Mouse (Mus musculus): ENCODE measurements around the gene 3110009E18Rik. TPM values are rescaled to one million over a fixed set of nuclear protein-coding genes. Genes with fewer than 3 reads are reported as not detected.
A peak's percentile ranks its signal among the peaks of the same experiment; 100 is the strongest.

Gene 3110009E18Rik
- polyA plus RNA-seq (2016; fragmentation: Nextera tagmentation; extraction: Ambion mirVana), result 21.6 and 22.7 TPM in 2 replicates

GRCm38 (mm10) chr1:120120969-120121811 is at the start of gene 3110009E18Rik, which contains the start of gene Dbi:
3110009E18Rik (plus strand) TSS chr1:120121187.
Dbi (minus strand) TSS chr1:120121078.
- H3K36me3 ChIP-seq (replicated peaks), result peaks cover 35% of the 10 kb centered on the region
- peak within 1 kb of the TSS; percentile 74 for H3K4me3 ChIP-seq
- no peaks in the 10 kb centered on the region for H3K27me3 ChIP-seq (ENCODE audit: poor library complexity, severe bottlenecking)
- no peaks in the 10 kb centered on the region for H3K9me3 ChIP-seq
- 3% methylated on average over 52 of the region's 52 CpGs for WGBS
- DNase-seq (ENCODE audit: extremely low spot score, low spot score), result peak; percentile 97
- H3K27ac ChIP-seq, result peak within 1 kb of the TSS; percentile 94
- H3K4me1 ChIP-seq, result peaks cover 45% of the 10 kb centered on the region

- Histone ChIP-seq H3K4me1 (peaks cover 39% of the 10 kb centered on the region), H3K4me3 (peak overlapping the region; percentile 51), H3K27me3 (ENCODE audit: poor library complexity, severe bottlenecking) (peaks cover 53% of the 10 kb centered on the region), H3K27ac (0 out of 2 replicates have a peak overlapping the region, but pooled peaks have one; percentile 59), H3K9me3 (no peaks in the 10 kb centered on the region), H3K36me3 (replicated peaks) (no peaks in the 10 kb centered on the region)
- DNase-seq (ENCODE audit: extremely low spot score, low spot score), result no peak
- WGBS, result 14% methylated on average over 16 of the region's 16 CpGs
Measured at GRCm38 (mm10) chr1:120072900-120073299, 48.1 kb upstream of the 3110009E18Rik start.

GRCm38 (mm10) chr1:120073519-120074306 is 47.3 kb upstream of the 3110009E18Rik start, which contains the start of gene Tmem37:
Tmem37 (minus strand) TSS chr1:120074074.
- Histone ChIP-seq H3K27ac (peak within 1 kb of the TSS; percentile 59), H3K36me3 (replicated peaks) (no peaks in the 10 kb centered on the region), H3K4me3 (peak within 1 kb of the TSS; percentile 51), H3K9me3 (no peaks in the 10 kb centered on the region), H3K27me3 (ENCODE audit: poor library complexity, severe bottlenecking) (peaks cover 53% of the 10 kb centered on the region), H3K4me1 (peaks cover 46% of the 10 kb centered on the region)
- 1% methylated on average over 40 of the region's 40 CpGs for WGBS
- peak; percentile 82 for DNase-seq (ENCODE audit: extremely low spot score, low spot score)

- no peaks in the 10 kb centered on the region for H3K9me3 ChIP-seq
- 15% methylated on average over 4 of the region's 4 CpGs for WGBS
- peak overlapping the region; percentile 51 for H3K4me3 ChIP-seq
- H3K27me3 ChIP-seq (ENCODE audit: poor library complexity, severe bottlenecking), result peaks cover 53% of the 10 kb centered on the region
- DNase-seq (ENCODE audit: extremely low spot score, low spot score), result no peak
- peaks cover 43% of the 10 kb centered on the region for H3K4me1 ChIP-seq
- H3K27ac ChIP-seq, result peak overlapping the region; percentile 59
- no peaks in the 10 kb centered on the region for H3K36me3 ChIP-seq (replicated peaks)
Measured at GRCm38 (mm10) chr1:120074307-120074702, 46.7 kb upstream of the 3110009E18Rik start.

GRCm38 (mm10) chr1:120074931-120075330 is 46.1 kb upstream of the 3110009E18Rik start:
- Histone ChIP-seq H3K9me3 (no peaks in the 10 kb centered on the region), H3K27ac (no peak overlapping the region), H3K4me3 (no peak overlapping the region), H3K27me3 (ENCODE audit: poor library complexity, severe bottlenecking) (peaks cover 53% of the 10 kb centered on the region), H3K36me3 (replicated peaks) (no peaks in the 10 kb centered on the region), H3K4me1 (peaks cover 43% of the 10 kb centered on the region)
- WGBS, result 75% methylated on average over 4 of the region's 4 CpGs
- DNase-seq (ENCODE audit: extremely low spot score, low spot score), result no peak

- WGBS, result 83% methylated on average over 5 of the region's 5 CpGs
- Histone ChIP-seq H3K9me3 (no peaks in the 10 kb centered on the region), H3K4me3 (no peak overlapping the region), H3K27ac (no peak overlapping the region), H3K27me3 (ENCODE audit: poor library complexity, severe bottlenecking) (peaks cover 56% of the 10 kb centered on the region), H3K4me1 (peaks cover 40% of the 10 kb centered on the region), H3K36me3 (replicated peaks) (no peaks in the 10 kb centered on the region)
- no peak for DNase-seq (ENCODE audit: extremely low spot score, low spot score)
Measured at GRCm38 (mm10) chr1:120075507-120075906, 45.5 kb upstream of the 3110009E18Rik start.

GRCm38 (mm10) chr1:120077746-120078410 is 43.1 kb upstream of the 3110009E18Rik start:
- no peak for DNase-seq (ENCODE audit: extremely low spot score, low spot score)
- no peaks in the 10 kb centered on the region for H3K9me3 ChIP-seq
- no peaks in the 10 kb centered on the region for H3K36me3 ChIP-seq (replicated peaks)
- peak overlapping the region; percentile 21; the same call in 1 of the 2 replicates for H3K27ac ChIP-seq
- peaks cover 40% of the 10 kb centered on the region for H3K4me1 ChIP-seq
- WGBS, result 3% methylated on average over 9 of the region's 9 CpGs
- H3K4me3 ChIP-seq, result no peak overlapping the region
- H3K27me3 ChIP-seq (ENCODE audit: poor library complexity, severe bottlenecking), result peaks cover 37% of the 10 kb centered on the region

GRCm38 (mm10) chr1:120080632-120081031 is 40.4 kb upstream of the 3110009E18Rik start:
- Histone ChIP-seq H3K4me1 (peaks cover 30% of the 10 kb centered on the region), H3K36me3 (replicated peaks) (no peaks in the 10 kb centered on the region), H3K9me3 (no peaks in the 10 kb centered on the region), H3K27ac (no peak overlapping the region), H3K4me3 (no peak overlapping the region), H3K27me3 (ENCODE audit: poor library complexity, severe bottlenecking) (peaks cover 12% of the 10 kb centered on the region)
- 83% methylated on average over 1 of the region's 1 CpGs for WGBS
- DNase-seq (ENCODE audit: extremely low spot score, low spot score), result no peak

- Histone ChIP-seq H3K4me3 (no peak overlapping the region), H3K9me3 (no peaks in the 10 kb centered on the region), H3K36me3 (replicated peaks) (no peaks in the 10 kb centered on the region), H3K4me1 (peaks cover 27% of the 10 kb centered on the region), H3K27ac (no peak overlapping the region), H3K27me3 (ENCODE audit: poor library complexity, severe bottlenecking) (peaks cover 6% of the 10 kb centered on the region; the same call in 1 of the 2 replicates)
- WGBS, result 42% methylated on average over 7 of the region's 7 CpGs
- no peak for DNase-seq (ENCODE audit: extremely low spot score, low spot score)
Measured at GRCm38 (mm10) chr1:120082957-120083585, 37.9 kb upstream of the 3110009E18Rik start.

- no peak overlapping the region for H3K4me3 ChIP-seq
- H3K9me3 ChIP-seq, result no peaks in the 10 kb centered on the region
- peaks cover 30% of the 10 kb centered on the region for H3K4me1 ChIP-seq
- H3K27me3 ChIP-seq (ENCODE audit: poor library complexity, severe bottlenecking), result peaks cover 6% of the 10 kb centered on the region; the same call in 1 of the 2 replicates
- no peak for DNase-seq (ENCODE audit: extremely low spot score, low spot score)
- H3K27ac ChIP-seq, result no peak overlapping the region
- no peaks in the 10 kb centered on the region for H3K36me3 ChIP-seq (replicated peaks)
- 66% methylated on average over 5 of the region's 5 CpGs for WGBS
Measured at GRCm38 (mm10) chr1:120083921-120084517, 37.0 kb upstream of the 3110009E18Rik start.

- WGBS, result 62% methylated on average over 3 of the region's 3 CpGs
- H3K9me3 ChIP-seq, result no peaks in the 10 kb centered on the region
Measured at GRCm38 (mm10) chr1:120085696-120086095, 35.3 kb upstream of the 3110009E18Rik start.

More at GRCm38 (mm10) chr1:120085696-120086095, 35.3 kb upstream of the 3110009E18Rik start:
- DNase-seq (ENCODE audit: extremely low spot score, low spot score), result no peak
- H3K36me3 ChIP-seq (replicated peaks), result no peaks in the 10 kb centered on the region
- H3K4me1 ChIP-seq, result peaks cover 37% of the 10 kb centered on the region
- no peak overlapping the region for H3K27ac ChIP-seq
- no peak overlapping the region for H3K4me3 ChIP-seq
- 0 out of 2 replicates have a peak, but pooled peaks cover 3% of the 10 kb centered on the region for H3K27me3 ChIP-seq (ENCODE audit: poor library complexity, severe bottlenecking)

All from forebrain, embryonic 10.5 days (tissue).